Mouse (Mus musculus): ENCODE data around the gene Gm7073. TPM values are rescaled to one million over a fixed set of nuclear protein-coding genes. Genes with fewer than 3 reads are reported as not detected.

Gm7073 gene
- polyA plus RNA-seq, 1 experiment from 2014 or later, result not detected

DNA sequence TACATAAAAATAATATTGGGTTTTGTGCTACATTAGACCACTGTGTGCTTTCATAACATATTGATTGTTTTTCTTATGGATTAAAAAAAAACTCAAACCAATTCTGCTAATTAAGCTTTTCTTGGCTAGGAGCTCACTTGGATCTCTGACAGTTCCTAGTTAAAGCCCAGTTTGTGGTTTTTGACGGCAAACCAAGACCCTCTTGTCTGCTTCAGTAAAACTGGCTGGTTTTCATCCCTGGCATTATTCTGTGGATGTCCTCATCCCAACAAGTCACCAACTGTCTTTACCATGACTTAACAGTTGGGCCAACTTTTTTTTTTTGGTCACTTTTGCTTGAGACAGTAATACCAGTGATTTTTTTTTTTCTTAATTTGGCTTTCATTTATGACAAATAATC lies 3.9 kb upstream of the Gm7073 start:
- H3K4me2 ChIP-seq (ENCODE audit: low read length), result no peak overlapping the region
- no peak overlapping the region for H3K4me3 ChIP-seq (ENCODE audit: low read length)
- no peak overlapping the region for H3K9ac ChIP-seq (ENCODE audit: low read depth, low read length)
- H3K9me3 ChIP-seq (ENCODE audit: control insufficient read depth, low read length), result no peaks in the 10 kb centered on the region
- no peaks in the 10 kb centered on the region for H3K36me3 ChIP-seq (ENCODE audit: control insufficient read depth, insufficient read depth, low read length)
- no peak overlapping the region for H3K27ac ChIP-seq (ENCODE audit: low read depth, low read length)
- H3K27me3 ChIP-seq (replicated peaks; ENCODE audit: control insufficient read depth, insufficient read depth, low read length), result no peaks in the 10 kb centered on the region
- no peak for ATAC-seq
- 44% methylated on average over 1 of the region's 1 CpGs for WGBS
- H3K4me1 ChIP-seq (ENCODE audit: control insufficient read depth, insufficient read depth, low read depth, low read length), result no peaks in the 10 kb centered on the region

DNA sequence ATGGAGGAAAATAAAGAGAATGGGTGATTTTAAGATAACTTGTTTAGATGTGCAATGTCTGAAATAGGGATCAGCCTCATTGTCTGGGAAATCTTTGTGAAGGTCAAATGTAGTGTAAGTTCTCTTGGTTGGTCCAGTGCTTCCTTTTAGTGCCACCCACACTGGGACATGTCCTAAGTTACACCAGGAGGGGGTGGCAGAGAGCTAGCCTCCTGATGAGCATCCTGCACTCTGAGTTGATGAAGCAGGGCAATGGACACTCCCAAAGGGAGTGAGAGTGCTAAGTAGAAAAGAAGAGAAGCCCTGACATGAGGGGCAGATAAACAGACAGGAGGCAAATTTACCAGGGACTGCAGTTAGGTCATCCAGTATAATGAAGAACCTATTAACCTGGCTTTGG lies 35.1 kb downstream of the Gm7073 start:
- no peak overlapping the region for H3K4me2 ChIP-seq (ENCODE audit: low read length)
- 0 out of 2 replicates have a peak, but pooled peaks have one; percentile 52 for ATAC-seq
- no peaks in the 10 kb centered on the region for H3K9me3 ChIP-seq (ENCODE audit: control insufficient read depth, low read length)
- no peak overlapping the region for H3K4me3 ChIP-seq (ENCODE audit: low read length)
- H3K9ac ChIP-seq (ENCODE audit: low read depth, low read length), result no peak overlapping the region
- no peaks in the 10 kb centered on the region for H3K4me1 ChIP-seq (ENCODE audit: control insufficient read depth, insufficient read depth, low read depth, low read length)
- H3K27me3 ChIP-seq (replicated peaks; ENCODE audit: control insufficient read depth, insufficient read depth, low read length), result no peaks in the 10 kb centered on the region
- H3K36me3 ChIP-seq (ENCODE audit: control insufficient read depth, insufficient read depth, low read length), result no peaks in the 10 kb centered on the region
- H3K27ac ChIP-seq (ENCODE audit: low read depth, low read length), result no peak overlapping the region

DNA sequence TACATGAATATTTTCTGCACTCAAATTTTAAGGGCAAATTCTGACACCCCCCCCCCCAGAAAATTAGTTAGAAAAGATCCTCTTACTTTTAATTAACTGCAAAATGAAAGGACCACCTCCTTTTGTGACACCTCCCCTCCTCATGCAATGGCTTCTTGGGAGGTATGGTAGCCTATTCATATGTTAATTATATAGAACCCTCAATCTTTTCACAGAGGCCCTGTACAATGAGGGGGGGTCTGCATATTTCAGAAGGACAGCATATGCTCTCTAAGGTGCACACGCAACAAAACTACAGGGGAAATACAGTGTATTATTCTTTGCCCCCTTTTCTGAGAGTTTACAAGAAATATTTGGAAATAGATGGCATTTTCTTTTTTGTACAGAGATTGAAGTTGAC lies 41.3 kb downstream of the Gm7073 start:
- Histone ChIP-seq H3K9me3 (ENCODE audit: control insufficient read depth, low read length) (no peaks in the 10 kb centered on the region), H3K27ac (ENCODE audit: low read depth, low read length) (no peak overlapping the region), H3K4me2 (ENCODE audit: low read length) (no peak overlapping the region), H3K4me1 (ENCODE audit: control insufficient read depth, insufficient read depth, low read depth, low read length) (no peaks in the 10 kb centered on the region), H3K9ac (ENCODE audit: low read depth, low read length) (no peak overlapping the region), H3K27me3 (replicated peaks; ENCODE audit: control insufficient read depth, insufficient read depth, low read length) (no peaks in the 10 kb centered on the region), H3K4me3 (ENCODE audit: low read length) (no peak overlapping the region), H3K36me3 (ENCODE audit: control insufficient read depth, insufficient read depth, low read length) (no peaks in the 10 kb centered on the region)
- WGBS, result 42% methylated on average over 1 of the region's 1 CpGs
- no peak for ATAC-seq

DNA sequence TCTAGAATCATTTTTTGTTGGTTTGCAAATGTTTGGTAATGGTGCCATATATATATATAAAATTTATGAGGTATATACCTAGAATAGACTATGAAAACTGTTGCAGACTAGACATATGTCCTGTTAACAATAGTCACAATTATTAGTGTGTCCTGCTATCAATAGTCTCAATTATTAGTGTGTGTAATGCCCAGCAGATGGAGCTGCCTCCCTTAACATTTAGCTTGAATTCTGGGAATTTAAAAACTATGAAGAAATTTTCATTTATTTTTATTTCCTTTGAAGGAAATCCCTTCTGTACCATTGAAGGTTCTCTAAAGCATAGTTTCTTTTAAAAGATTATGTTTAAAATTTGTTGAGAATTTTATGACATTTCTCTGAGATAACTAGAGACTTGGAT lies 43.7 kb downstream of the Gm7073 start:
- no peaks in the 10 kb centered on the region for H3K27me3 ChIP-seq (replicated peaks; ENCODE audit: control insufficient read depth, insufficient read depth, low read length)
- no peaks in the 10 kb centered on the region for H3K36me3 ChIP-seq (ENCODE audit: control insufficient read depth, insufficient read depth, low read length)
- no peak overlapping the region for H3K4me3 ChIP-seq (ENCODE audit: low read length)
- no peak overlapping the region for H3K4me2 ChIP-seq (ENCODE audit: low read length)
- H3K27ac ChIP-seq (ENCODE audit: low read depth, low read length), result no peak overlapping the region
- H3K9me3 ChIP-seq (ENCODE audit: control insufficient read depth, low read length), result no peaks in the 10 kb centered on the region
- no peak for ATAC-seq
- H3K9ac ChIP-seq (ENCODE audit: low read depth, low read length), result no peak overlapping the region
- H3K4me1 ChIP-seq (ENCODE audit: control insufficient read depth, insufficient read depth, low read depth, low read length), result no peaks in the 10 kb centered on the region

DNA sequence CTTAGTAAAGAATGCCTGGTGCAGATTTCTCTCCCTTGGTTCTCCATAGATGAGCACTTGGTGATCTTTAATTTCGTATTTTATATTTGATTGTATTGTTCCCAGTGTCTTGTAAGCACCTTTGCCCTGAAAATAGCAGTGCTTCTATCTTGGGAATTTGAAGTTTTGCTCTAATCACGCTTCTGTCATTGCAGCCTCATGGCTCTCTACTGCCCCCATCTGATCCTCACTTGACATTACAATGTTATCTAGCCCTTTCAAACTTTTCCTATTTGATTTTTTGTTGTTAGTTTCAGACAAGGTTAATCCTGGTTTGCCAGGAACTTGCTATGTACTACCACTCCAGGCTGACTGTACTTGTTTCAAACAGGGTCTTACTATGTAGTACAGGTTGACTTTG lies 75.3 kb downstream of the Gm7073 start:
- H3K36me3 ChIP-seq (ENCODE audit: control insufficient read depth, insufficient read depth, low read length), result no peaks in the 10 kb centered on the region
- H3K27ac ChIP-seq (ENCODE audit: low read depth, low read length), result no peak overlapping the region
- H3K27me3 ChIP-seq (replicated peaks; ENCODE audit: control insufficient read depth, insufficient read depth, low read length), result no peaks in the 10 kb centered on the region
- WGBS, result 14% methylated on average over 2 of the region's 2 CpGs
- H3K4me3 ChIP-seq (ENCODE audit: low read length), result no peak overlapping the region
- no peaks in the 10 kb centered on the region for H3K9me3 ChIP-seq (ENCODE audit: control insufficient read depth, low read length)
- H3K9ac ChIP-seq (ENCODE audit: low read depth, low read length), result no peak overlapping the region
- no peak overlapping the region for H3K4me2 ChIP-seq (ENCODE audit: low read length)
- no peak for ATAC-seq
- no peaks in the 10 kb centered on the region for H3K4me1 ChIP-seq (ENCODE audit: control insufficient read depth, insufficient read depth, low read depth, low read length)

DNA sequence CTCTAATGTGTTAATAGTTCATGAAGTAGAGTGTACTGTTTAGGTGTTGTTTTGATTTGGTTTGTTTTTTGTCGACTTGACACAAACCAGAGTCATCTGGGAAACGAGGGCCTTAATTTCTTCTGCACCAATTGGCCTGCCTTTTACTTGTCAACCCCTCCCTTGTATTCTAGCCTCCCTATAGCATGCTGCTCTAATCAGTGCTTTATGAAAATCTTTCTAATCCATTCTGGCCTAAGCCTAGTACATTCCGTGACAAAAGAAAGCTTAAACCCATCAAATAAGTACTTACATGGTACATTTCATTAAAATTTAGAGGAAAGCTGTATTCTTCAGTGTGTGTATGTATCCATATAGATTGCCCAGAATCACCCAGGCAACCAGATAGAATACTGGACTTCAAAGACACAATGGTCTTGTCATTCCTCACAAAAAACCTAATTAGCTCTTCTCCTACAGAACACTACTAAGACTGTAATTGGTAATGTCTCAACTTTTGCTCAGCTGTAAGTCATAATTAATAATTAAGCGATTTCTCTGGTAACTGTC lies 124.4 kb downstream of the Gm7073 start:
- no peaks in the 10 kb centered on the region for H3K9me3 ChIP-seq (ENCODE audit: control insufficient read depth, low read length)
- H3K9ac ChIP-seq (ENCODE audit: low read depth, low read length), result no peak overlapping the region
- no peak overlapping the region for H3K4me2 ChIP-seq (ENCODE audit: low read length)
- H3K27ac ChIP-seq (ENCODE audit: low read depth, low read length), result no peak overlapping the region
- H3K4me1 ChIP-seq (ENCODE audit: control insufficient read depth, insufficient read depth, low read depth, low read length), result no peaks in the 10 kb centered on the region
- H3K27me3 ChIP-seq (replicated peaks; ENCODE audit: control insufficient read depth, insufficient read depth, low read length), result no peaks in the 10 kb centered on the region
- H3K4me3 ChIP-seq (ENCODE audit: low read length), result no peak overlapping the region
- H3K36me3 ChIP-seq (ENCODE audit: control insufficient read depth, insufficient read depth, low read length), result no peaks in the 10 kb centered on the region
- WGBS, result 60% methylated on average over 4 of the region's 4 CpGs
- no peak for ATAC-seq

DNA sequence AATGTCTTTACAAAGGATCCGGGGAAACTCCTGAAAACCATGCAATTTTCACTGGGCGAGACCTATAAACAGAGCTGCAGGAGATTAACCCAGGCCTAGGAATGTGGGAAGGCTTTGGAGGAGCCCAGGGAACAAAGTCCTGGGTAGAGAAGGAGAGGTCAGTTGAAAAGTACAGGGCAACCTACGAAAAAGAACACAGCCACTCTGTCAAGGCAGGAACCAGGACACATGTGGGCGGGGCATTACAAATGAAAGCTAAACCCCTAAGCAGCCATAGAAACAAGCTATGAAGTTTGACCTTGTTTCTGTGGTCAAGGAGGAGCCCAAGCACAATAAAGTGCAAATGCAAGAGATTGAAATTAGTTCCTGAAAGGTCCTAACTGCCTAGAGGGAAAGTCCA lies 133.4 kb downstream of the Gm7073 start:
- Histone ChIP-seq H3K4me2 (ENCODE audit: low read length) (no peak overlapping the region), H3K9ac (ENCODE audit: low read depth, low read length) (no peak overlapping the region), H3K9me3 (ENCODE audit: control insufficient read depth, low read length) (peaks cover 2% of the 10 kb centered on the region; the same call in 1 of the 2 replicates), H3K4me3 (ENCODE audit: low read length) (no peak overlapping the region), H3K27ac (ENCODE audit: low read depth, low read length) (no peak overlapping the region), H3K36me3 (ENCODE audit: control insufficient read depth, insufficient read depth, low read length) (no peaks in the 10 kb centered on the region), H3K4me1 (ENCODE audit: control insufficient read depth, insufficient read depth, low read depth, low read length) (peaks cover 3% of the 10 kb centered on the region; the same call in 1 of the 2 replicates), H3K27me3 (replicated peaks; ENCODE audit: control insufficient read depth, insufficient read depth, low read length) (no peaks in the 10 kb centered on the region)
- no peak for ATAC-seq
- 74% methylated on average over 4 of the region's 4 CpGs for WGBS

DNA sequence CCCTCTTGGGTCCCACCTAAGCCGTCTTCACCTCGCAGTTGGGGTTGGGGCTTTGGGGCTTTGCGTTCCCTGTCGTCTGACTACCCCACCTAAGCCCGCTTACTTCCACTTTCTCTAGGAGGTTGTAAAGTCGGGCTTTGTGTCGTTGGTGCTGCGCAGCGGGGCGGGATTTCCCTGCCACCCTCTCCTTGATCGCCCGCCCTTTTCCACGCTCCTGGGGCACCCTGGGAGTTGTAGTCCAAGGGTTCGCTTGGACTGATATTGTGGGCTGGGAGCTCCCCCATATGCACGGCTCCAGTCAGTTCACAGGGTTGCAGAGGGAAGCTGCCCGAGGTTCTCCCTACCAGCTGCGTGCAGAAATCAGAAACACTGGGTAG lies 134.4 kb downstream of the Gm7073 start:
- Histone ChIP-seq H3K27ac (ENCODE audit: low read depth, low read length) (peak overlapping the region; percentile 92), H3K4me1 (ENCODE audit: control insufficient read depth, insufficient read depth, low read depth, low read length) (peaks cover 3% of the 10 kb centered on the region; the same call in 1 of the 2 replicates), H3K9ac (ENCODE audit: low read depth, low read length) (peak overlapping the region; percentile 83), H3K4me3 (ENCODE audit: low read length) (peak overlapping the region; percentile 70), H3K4me2 (ENCODE audit: low read length) (peak overlapping the region; percentile 35), H3K36me3 (ENCODE audit: control insufficient read depth, insufficient read depth, low read length) (no peaks in the 10 kb centered on the region), H3K9me3 (ENCODE audit: control insufficient read depth, low read length) (peaks cover 2% of the 10 kb centered on the region; the same call in 1 of the 2 replicates), H3K27me3 (replicated peaks; ENCODE audit: control insufficient read depth, insufficient read depth, low read length) (no peaks in the 10 kb centered on the region)
- ATAC-seq, result peak; percentile 98
- 17% methylated on average over 17 of the region's 17 CpGs for WGBS

DNA sequence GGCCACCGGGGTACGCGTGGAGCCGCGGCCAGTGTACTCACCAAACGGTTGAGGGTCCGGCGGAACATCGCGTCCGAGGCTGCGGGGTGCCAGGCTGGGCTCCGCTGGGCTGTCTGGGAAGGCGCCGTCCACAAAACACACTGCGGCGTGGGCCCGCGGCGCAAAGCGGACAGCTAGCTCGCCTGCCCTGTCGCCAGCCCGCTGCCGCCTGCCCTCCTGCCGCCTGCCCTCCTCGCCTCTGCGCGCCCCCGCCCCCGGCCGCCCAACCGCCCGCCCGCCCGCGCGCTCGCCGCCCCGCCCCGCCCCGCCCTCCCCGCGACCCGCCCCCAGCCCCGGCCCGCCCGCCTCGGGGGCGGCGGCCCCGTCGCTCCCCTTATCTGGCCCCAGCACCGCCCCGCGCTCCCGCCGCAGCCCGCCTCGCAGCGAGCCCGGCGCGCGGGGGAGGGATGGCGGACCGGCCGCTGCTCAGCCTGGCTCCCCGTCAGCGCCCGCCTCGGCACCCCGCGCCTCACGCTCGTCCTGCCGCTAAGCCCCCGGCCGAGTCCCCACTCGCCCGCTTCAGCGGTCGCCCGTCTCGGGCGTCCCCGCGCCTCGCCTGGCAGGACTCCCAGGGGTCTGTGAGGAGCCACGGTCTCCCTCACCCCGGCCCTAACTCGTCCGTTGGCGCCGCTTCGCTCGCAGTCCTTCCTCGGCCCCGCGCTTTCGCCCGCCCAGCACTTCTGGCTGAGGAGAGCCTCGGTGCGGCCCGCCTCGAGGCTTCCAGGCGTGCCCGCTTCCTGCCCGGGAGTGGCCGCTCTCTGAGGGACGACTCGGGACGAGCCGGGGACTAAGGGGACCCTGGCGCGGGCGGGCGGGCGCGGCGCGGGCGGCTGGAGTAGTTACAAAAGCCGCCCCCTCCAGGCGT lies 135.0 kb downstream of the Gm7073 start:
- peak overlapping the region; percentile 83 for H3K9ac ChIP-seq (ENCODE audit: low read depth, low read length)
- peaks cover 2% of the 10 kb centered on the region; the same call in 1 of the 2 replicates for H3K9me3 ChIP-seq (ENCODE audit: control insufficient read depth, low read length)
- no peaks in the 10 kb centered on the region for H3K27me3 ChIP-seq (replicated peaks; ENCODE audit: control insufficient read depth, insufficient read depth, low read length)
- H3K4me3 ChIP-seq (ENCODE audit: low read length), result peak overlapping the region; percentile 70
- H3K4me1 ChIP-seq (ENCODE audit: control insufficient read depth, insufficient read depth, low read depth, low read length), result peaks cover 3% of the 10 kb centered on the region; the same call in 1 of the 2 replicates
- H3K27ac ChIP-seq (ENCODE audit: low read depth, low read length), result peak overlapping the region; percentile 92
- H3K4me2 ChIP-seq (ENCODE audit: low read length), result peak overlapping the region; percentile 54
- ATAC-seq, result peak; percentile 78
- H3K36me3 ChIP-seq (ENCODE audit: control insufficient read depth, insufficient read depth, low read length), result no peaks in the 10 kb centered on the region
- WGBS, result 16% methylated on average over 44 of the region's 126 CpGs

Measured in hindbrain, embryonic 16.5 days (tissue).